Mouse (Mus musculus): ENCODE results near the gene Tmbim1. TPM values are rescaled to one million over a fixed set of nuclear protein-coding genes. Genes with fewer than 3 reads are reported as not detected.

Gene Tmbim1
- polyA plus RNA-seq, 1 experiment = 25.7 TPM

DNA sequence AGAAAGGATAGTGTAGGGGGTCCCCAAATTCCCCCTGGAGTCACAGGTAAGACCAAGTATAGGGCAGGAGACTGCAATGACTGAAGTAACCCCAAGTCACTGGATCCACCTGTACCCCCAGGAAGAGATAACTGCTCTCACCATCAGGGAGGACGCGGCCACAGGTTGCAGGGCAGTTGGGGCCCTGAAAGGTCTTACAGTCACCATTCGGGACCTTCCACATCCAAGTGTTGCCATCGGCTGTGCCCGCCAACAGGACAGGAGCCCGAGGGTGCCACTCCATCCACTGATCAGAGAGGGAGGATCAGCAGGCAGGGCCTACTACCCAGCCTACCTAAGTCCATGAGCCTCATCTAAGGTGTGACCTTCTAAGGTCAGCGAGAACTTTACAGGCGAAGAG, 23.5 kb downstream of the Tmbim1 start:
- DNase-seq (ENCODE audit: extremely low spot score in 1 of 2, low spot score in 1 of 2) = no peak

GRCm38 (mm10) chr1:74281372-74281771, 24.1 kb downstream of the Tmbim1 start:
- DNase-seq (ENCODE audit: extremely low spot score in 1 of 2, low spot score in 1 of 2) = no peak

- DNase-seq (ENCODE audit: extremely low spot score in 1 of 2, low spot score in 1 of 2) = no peak
These were observed 24.7 kb downstream of the Tmbim1 start for GRCm38 (mm10) chr1:74280591-74281325.

DNA sequence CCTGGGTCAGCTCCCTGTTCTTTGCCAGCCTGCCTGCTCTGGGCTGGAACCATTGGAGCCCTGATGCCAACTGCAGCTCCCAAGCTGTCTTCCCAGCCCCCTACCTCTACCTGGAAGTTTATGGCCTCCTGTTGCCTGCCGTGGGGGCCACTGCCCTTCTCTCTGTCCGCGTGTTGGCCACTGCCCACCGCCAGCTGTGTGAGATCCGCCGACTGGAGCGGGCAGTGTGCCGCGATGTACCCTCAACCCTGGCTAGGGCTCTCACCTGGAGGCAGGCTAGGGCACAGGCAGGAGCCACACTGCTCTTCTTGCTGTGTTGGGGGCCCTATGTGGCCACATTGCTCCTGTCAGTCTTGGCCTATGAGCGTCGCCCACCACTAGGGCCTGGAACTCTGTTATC, 26.4 kb downstream of the Tmbim1 start:
- no peak for DNase-seq (ENCODE audit: extremely low spot score in 1 of 2, low spot score in 1 of 2)

DNA sequence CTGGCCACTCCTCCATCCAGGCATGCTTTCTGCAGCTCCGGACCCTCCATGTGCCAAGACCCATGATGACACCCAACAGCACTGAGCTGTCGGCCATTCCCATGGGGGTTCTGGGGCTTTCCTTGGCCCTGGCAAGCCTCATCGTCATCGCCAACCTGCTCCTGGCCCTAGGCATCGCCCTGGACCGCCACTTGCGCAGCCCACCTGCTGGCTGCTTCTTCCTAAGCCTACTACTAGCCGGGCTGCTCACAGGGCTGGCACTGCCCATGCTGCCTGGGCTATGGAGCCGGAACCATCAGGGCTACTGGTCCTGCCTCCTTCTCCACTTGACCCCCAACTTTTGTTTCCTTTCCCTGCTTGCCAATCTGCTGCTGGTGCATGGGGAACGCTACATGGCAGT, 26.9 kb downstream of the Tmbim1 start, which contains the start of gene Gpbar1:
Gene Gpbar1, plus strand, starts transcription at position 13 of the 400 bp plus-strand sequence.
- no peak for DNase-seq (ENCODE audit: extremely low spot score in 1 of 2, low spot score in 1 of 2)

DNA sequence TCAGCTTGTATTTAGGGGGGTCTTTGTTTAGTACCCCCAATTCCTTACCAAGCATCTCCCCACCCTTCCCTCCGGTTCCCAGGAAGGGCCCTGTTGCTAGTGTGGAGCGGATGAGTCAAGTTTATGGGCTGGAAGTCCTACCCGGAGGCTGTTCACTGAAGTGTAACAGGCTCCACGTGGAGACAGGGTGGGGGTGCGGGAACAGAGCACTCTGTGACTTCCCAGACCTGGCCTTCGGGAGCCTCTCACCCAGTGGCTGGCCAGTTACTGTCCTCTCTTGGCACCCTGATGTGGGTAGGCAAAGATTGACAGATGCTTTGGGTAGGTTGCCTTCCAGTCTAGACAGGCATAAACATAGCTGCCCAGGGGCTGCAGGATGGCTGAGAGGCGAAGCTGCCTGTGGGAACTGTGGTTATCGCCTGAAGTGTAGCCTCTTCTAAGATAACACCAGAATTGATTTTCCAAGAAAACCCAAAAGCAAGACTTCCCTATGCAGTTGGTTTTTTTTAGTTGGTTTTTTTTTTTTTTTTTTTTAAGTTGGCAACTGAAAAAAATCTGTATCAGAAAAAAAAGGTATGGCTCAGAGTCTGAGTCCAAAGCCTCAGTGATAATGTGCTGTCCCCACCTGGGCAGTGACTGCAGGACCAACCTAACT, 27.4 kb downstream of the Tmbim1 start:
- no peak for DNase-seq (ENCODE audit: extremely low spot score in 1 of 2, low spot score in 1 of 2)

DNA sequence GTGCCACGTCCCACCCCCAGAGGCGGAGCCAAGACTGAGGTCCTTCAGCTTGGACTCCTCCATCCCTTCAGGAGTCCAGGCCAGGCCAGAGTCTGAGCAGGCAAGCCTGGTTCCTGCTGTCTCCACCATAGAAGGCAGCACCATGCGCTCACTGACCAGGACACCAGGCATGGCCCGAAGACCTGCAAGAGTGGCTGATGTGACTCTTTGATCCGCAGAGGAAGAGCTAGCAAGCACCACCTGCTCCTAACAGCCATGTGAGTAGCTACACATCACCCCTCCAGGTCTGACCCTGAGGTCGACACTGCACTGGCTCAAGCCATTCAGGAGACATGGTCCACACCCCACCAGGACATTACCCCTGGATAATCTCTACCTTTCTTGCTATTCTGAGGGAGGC, 28.4 kb downstream of the Tmbim1 start:
- DNase-seq (ENCODE audit: extremely low spot score in 1 of 2, low spot score in 1 of 2) = no peak

GRCm38 (mm10) chr1:74275015-74275414, 30.4 kb downstream of the Tmbim1 start:
- DNase-seq (ENCODE audit: extremely low spot score in 1 of 2, low spot score in 1 of 2) = no peak

GRCm38 (mm10) chr1:74271659-74272058, 33.8 kb downstream of the Tmbim1 start:
- no peak for DNase-seq (ENCODE audit: extremely low spot score in 1 of 2, low spot score in 1 of 2)

DNA sequence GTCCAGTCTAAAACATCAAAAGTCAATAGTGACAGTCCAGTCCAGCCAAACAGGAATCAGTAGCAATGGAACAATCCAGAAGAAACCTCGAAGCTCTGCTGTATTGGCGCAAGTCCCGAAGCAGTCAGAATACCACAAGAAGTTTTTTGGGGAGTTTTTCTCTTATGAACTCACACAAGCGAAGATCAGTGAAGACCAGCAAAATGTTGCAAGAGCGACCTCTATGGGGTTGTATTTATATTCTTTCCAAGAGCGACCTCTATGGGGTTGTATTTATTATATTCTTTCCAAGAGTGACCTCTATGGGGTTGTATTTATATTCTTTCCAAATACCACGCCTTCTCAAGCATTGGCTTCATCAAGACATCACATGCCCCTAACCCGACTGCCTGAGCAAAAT, 36.7 kb downstream of the Tmbim1 start:
- DNase-seq (ENCODE audit: extremely low spot score in 1 of 2, low spot score in 1 of 2) = no peak

DNA sequence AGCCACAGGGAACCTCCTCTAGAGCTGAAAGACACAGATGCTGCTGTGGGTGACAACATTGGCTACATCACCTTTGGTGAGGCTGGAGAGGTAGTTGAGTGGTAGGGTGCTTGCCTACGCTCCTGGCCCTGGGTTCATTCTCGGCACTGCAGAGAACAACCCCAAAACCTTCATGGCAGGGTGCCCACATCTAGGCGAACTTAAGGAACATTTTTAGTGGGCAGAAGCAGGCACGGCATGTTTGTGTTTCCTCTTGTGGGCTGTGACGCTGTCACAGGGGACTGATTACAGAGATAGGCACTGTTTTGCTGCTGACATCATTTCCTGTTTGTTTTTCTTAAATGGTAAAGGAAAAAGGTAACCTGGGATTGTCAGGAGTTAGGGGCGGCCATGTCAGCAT, 42.9 kb downstream of the Tmbim1 start:
- DNase-seq (ENCODE audit: extremely low spot score in 1 of 2, low spot score in 1 of 2) = no peak

- no peak for DNase-seq (ENCODE audit: extremely low spot score in 1 of 2, low spot score in 1 of 2)
These were observed 48.6 kb downstream of the Tmbim1 start for GRCm38 (mm10) chr1:74256782-74257181.

GRCm38 (mm10) chr1:74255704-74256345, 49.6 kb downstream of the Tmbim1 start:
- DNase-seq (ENCODE audit: extremely low spot score in 1 of 2, low spot score in 1 of 2) = no peak

- DNase-seq (ENCODE audit: extremely low spot score in 1 of 2, low spot score in 1 of 2) = no peak
These were observed 55.3 kb downstream of the Tmbim1 start for GRCm38 (mm10) chr1:74250096-74250495.

DNA sequence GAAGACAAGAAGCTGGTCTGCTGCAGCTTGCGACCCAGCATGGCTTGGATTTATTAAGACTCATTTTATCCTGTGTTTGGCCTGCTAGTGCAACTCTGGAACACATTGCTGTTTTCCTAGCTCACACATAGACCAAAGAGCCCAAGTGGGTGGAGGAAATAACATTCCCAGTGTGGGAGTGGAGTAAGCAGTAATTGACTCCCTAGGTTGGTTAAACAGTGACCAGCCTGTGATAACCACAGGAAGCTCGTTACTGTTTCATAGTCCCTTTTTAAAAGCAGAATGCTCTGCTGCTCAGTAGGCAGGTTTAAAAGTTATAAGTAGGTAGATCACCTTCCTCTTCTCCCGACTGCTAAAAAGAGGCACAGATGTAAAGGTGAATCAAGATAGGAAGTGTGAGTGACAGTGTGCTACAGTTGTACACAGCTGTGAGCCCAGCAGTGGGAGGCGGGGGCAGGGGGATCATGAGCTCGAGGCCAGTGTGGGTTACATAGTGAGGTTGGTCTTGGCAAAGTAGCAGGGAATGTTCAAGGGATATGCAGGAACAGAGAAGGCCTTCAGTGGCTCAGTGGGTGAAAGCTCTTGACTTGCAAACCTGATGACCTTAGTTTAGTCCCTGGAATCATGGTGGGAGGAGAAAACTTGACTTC, 56.0 kb downstream of the Tmbim1 start:
- DNase-seq (ENCODE audit: extremely low spot score in 1 of 2, low spot score in 1 of 2) = no peak

- peak in 1 of 2 experiments; percentile 32 for DNase-seq (ENCODE audit: extremely low spot score in 1 of 2, low spot score in 1 of 2)
These were observed 56.6 kb downstream of the Tmbim1 start for GRCm38 (mm10) chr1:74248799-74249198.

DNA sequence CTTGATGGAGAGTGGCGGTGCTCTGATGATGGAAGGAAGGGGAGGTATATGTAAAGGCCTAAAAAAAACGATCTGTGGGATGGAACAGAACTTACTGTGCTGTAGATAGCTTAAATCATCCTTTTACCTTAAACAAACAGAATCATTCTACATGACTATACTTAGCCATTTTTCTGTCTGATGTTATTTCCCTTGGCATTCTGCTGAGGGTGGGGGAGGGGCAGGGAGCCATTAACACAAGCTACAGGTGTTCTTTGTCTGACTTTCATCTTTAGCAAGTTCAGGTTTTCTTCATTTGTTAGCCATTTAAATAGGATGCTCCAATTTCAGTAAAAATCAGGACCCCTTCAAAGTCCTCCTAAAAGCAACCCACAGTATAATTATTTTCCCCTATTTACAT, 59.9 kb downstream of the Tmbim1 start:
- no peak for DNase-seq (ENCODE audit: extremely low spot score in 1 of 2, low spot score in 1 of 2)

DNA sequence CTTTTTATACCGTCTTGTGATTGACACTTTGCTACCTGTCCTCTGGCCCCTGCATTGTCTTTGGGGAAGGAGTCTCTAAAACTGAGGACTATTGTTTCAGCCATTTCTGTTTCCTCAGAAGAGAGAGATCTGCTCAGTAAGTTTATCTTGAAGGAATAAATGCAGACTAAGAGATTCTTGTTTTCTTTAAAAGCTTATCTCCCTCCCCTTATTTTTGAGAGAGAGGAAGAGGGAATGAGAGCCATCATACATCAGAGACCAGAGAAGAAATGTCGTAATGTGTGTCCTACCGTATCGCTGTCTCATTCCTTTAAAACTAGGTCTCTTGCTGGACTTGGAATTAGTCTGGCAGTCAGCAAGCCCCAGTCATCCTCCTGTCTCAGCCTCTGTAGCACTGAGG, 64.6 kb downstream of the Tmbim1 start:
- DNase-seq (ENCODE audit: extremely low spot score in 1 of 2, low spot score in 1 of 2) = no peak

GRCm38 (mm10) chr1:74240311-74240710, 65.1 kb downstream of the Tmbim1 start:
- DNase-seq (ENCODE audit: extremely low spot score in 1 of 2, low spot score in 1 of 2) = peak; percentile 79 to 90

DNA sequence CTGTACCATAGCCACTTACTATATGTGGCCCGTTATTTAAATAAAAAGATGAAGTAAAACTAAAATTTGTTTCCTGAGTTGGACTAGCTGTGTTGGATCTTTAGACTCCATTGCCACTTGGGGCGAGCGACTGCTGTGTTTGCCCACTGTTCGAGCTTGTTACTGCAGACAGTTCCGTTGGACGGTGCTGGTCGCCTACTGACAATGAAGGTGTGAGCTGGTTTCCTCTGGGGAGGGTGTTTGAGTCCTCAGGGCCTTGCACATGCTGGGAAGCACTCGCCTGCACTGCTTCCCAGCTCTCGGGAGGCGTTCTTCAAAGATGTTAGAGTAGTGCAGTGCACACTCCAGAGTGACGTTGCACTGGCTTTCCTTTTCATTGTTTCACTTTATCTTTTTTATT, 65.8 kb downstream of the Tmbim1 start:
- peak in 1 of 2 experiments; percentile 62 for DNase-seq (ENCODE audit: extremely low spot score in 1 of 2, low spot score in 1 of 2)

DNA sequence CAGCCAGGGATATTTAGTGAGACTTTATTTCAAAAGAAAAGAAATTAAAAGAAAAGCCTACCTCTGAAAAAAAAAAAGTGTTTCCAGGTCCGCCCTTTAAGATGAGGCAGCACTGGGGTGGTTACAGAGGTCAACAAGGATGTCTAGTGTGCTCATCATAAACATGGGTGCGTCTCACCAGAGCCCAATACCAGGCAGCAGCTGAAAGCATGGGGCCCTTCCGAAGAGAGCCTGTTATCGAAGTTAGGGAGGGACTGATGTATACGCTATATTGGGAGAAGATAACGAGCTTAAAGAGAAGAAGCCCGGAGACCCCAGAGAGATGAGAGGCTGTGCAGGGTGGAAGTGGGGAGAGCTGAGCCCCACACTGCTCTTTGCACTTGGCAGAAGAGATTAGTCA, 66.3 kb downstream of the Tmbim1 start:
- no peak for DNase-seq (ENCODE audit: extremely low spot score in 1 of 2, low spot score in 1 of 2)
